Mouse (Mus musculus) heart, adult 8-10 months (tissue): ENCODE measurements around the gene Oscp1. TPM values are rescaled to one million over a fixed set of nuclear protein-coding genes. Genes with fewer than 3 reads are reported as not detected.

Experiments
- total RNA-seq, 4 experiments: library from RNA; stranded (reverse); gene quantifications; 2 replicates each; pipeline ENCODE4 v1.2.4; 2022

The Oscp1 gene
- total RNA-seq, 4 experiments from 2014 or later = 1.4 to 3.0 (median 2.2) TPM

Other genes starting within 250 kb of the Oscp1 start
- 1 to 10 TPM in 3 of 4 experiments, under 1 TPM in 1; 0.66 to 5.4 (median 1.2) TPM for gene Csf3r, start 34.0 kb upstream of the Oscp1 start, total RNA-seq
- 10 to 100 TPM; 66.9 to 90.0 (median 81.3) TPM for gene Mrps15, start 11.6 kb upstream of the Oscp1 start, total RNA-seq
- 10 to 100 TPM; 17.3 to 19.5 (median 18.4) TPM for gene Lsm10, start 38.1 kb downstream of the Oscp1 start, total RNA-seq
- gene Stk40, start 45.4 kb downstream of the Oscp1 start, total RNA-seq = 10 to 100 TPM; 37.8 to 61.9 (median 52.4) TPM
- 10 to 100 TPM in 1 of 4 experiments, 1 to 10 TPM in 3; 7.3 to 12.4 (median 9.0) TPM for gene Eva1b, start 89.2 kb downstream of the Oscp1 start, total RNA-seq
- gene Sh3d21, start 104.9 kb downstream of the Oscp1 start, total RNA-seq = 1 to 10 TPM; 1.6 to 2.2 (median 2.1) TPM
- gene Thrap3, start 144.2 kb downstream of the Oscp1 start, total RNA-seq = 100 to 1,000 TPM; 112 to 128 (median 121) TPM
- gene Map7d1, start 197.8 kb downstream of the Oscp1 start, total RNA-seq = 100 to 1,000 TPM; 266 to 279 (median 267) TPM
- 10 to 100 TPM; 45.4 to 56.5 (median 51.6) TPM for gene Trappc3, start 203.8 kb downstream of the Oscp1 start, total RNA-seq
- under 1 TPM; 0.35 to 0.91 (median 0.46) TPM for gene Col8a2, start 228.2 kb downstream of the Oscp1 start, total RNA-seq